Mouse (Mus musculus): Measurements from ENCODE around the gene Rasd1. TPM values are rescaled to one million over a fixed set of nuclear protein-coding genes. Genes with fewer than 3 reads are reported as not detected.
A peak's percentile ranks its signal among the peaks of the same experiment; 100 is the strongest.

Rasd1 gene
- polyA plus RNA-seq (2012; rRNA removed), result 2.2 and 2.5 TPM in 2 replicates

DNA sequence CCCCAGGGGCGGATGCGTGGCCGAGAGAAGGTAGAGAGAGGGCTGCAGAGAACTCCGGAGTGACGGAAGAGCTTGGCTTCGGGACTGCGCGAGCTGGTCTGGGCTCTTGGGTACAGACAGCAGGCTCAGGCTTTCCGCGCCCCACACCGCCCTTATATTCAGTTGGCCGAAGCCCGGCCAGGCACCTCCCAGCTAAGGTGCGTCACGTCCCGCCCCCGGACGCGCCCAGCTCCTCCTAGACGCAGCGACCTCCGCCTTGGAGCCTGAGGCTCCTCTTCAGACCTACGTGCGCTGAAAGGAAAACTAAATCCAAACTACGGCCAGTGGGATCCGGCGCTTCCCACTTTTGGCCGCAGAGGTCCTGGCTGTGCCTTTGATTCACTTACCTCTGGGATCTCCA is at the start of gene Rasd1:
Gene Rasd1, minus strand, starts transcription at position 127 of the 400 bp plus-strand sequence.
- no peak for DNase-seq (ENCODE audit: low read depth, low spot score)
- under 1% methylated on average over 28 of the region's 28 CpGs for WGBS

DNA sequence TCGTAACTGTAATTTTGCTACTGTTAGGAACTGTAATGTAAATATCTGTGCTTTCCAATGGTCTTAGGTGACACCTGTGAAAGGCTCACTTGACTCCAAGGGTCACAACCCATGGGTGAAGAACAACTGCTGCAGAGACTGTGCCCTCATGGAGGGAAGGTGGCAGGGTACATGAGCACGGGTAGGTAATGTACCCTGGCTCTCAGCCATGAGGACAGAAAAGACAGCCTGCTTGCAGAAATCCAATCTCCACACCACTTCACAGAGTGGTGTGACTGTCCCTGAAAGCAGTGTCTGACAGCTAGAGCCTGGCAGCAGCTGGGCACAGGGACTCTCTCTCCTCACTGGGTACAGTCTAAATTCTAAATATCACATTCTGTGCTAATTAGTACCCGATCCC is 46.8 kb upstream of the Rasd1 start:
- 72% methylated on average over 3 of the region's 3 CpGs for WGBS
- no peak for DNase-seq (ENCODE audit: low read depth, low spot score)

DNA sequence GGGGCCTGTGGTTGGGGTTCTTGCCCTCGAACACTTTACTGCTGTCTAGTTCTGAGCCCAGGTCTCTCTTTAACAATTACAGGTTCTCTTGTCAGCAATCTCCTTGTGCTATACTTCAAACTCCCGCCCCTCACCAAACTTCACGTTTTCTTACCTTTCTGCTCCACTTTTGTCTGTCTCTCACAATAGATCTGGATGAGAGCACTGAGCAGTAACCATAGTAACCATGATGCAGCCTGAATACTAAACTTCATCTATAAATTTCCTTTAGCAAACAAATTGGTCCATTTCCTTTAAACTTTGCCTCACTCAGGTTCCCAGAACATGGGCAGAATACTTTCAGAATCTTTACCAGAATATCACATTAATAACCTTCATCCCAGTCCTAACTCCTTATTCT is 44.7 kb upstream of the Rasd1 start:
- no peak for DNase-seq (ENCODE audit: low read depth, low spot score)
- 82% methylated on average over 3 of the region's 3 CpGs for WGBS

DNA sequence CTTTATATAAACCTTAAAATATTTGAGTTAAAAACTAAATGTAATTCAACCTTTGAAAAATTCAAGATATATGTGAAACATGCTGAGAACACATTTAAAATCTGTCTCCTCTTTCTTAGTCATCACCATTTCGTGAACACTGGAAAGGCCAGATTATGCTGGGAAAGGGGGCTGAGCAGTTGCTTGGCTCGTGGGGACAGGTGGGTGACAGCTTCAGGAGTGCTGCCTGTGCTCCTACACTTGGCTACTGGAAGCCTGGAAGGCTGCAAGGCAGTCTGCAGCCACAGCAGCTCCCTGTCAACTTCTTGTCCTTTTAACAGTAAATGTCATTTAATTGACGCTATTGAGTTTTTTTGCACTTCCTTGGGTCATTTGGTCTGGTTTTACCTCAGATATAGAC is 41.1 kb upstream of the Rasd1 start:
- DNase-seq (ENCODE audit: low read depth, low spot score), result no peak
- WGBS, result 69% methylated on average over 3 of the region's 3 CpGs

DNA sequence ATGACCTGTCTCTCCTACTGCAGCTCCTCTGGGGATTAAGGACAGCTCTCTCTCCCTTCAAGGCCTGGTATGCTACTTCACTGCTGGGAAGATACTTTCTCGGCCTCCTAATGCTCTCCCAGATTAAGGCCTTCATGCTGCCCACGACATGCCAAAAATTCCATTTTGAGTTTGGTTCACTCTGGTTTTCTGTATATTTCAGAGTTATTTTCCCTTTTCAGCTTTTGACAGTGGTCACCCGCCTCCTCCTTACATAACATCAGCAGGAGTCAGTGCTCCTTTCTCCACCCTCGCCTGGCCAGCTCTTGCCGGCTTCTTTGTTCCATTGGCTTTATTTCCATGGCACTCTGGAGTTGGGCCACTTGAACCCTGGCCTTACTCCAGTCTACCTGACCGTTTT is 40.0 kb upstream of the Rasd1 start:
- no peak for DNase-seq (ENCODE audit: low read depth, low spot score)
- WGBS, result 86% methylated on average over 6 of the region's 6 CpGs

DNA sequence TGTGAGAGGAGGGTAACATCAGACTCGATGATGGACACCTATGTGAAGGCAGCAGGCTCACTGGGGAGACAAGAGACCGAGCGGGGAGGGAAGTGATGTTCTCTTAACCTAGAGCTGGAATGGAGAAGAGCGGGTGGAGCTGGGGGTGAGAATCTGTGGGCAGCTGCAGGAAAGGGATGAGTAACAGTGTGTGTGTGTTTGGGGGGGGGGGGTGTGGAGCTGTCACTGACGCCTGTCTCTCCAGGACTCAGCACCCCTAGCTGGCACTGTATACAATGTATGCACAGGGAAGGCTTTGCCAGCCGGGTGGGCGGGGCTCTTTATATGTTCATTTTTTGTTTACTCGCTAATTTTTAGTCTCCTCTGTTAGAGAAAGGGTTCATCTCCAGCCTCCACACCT is 39.1 kb upstream of the Rasd1 start:
- 66% methylated on average over 8 of the region's 8 CpGs for WGBS
- no peak for DNase-seq (ENCODE audit: low read depth, low spot score)

DNA sequence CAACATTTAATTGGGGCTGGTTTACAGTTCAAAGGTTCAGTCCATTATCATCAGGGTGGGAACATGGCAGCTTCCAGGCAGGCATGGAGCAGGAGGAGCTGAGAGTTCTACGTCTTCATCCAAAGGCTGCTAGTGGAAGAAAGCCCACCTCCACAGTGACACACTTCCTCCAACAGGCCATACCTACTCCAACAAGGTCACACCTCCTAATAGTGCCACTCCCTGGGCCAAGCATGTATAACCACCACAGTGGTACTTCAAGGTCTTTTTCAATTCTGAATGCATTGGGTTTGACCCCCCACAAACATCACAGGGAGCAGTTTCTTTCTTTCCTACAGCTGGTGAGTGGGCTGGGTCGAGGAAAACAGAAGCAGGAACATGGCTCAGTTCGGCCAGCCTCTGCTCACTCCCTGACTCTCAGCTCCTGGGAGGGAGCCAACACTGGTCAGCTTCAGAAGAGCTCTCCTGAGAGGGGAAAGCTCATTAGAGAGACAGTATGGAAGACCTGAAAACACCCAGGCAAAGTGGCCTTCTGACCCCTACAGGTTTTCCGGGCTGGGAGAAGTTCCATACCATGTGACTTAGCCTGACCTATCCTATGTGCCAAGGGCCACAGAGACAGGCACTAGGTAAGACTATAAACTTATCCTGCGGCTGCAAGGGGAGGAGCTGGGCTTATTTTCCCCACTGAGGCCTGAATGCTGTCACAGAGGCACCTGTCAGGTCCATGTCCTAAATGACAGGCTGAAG is 36.7 kb upstream of the Rasd1 start:
- DNase-seq (ENCODE audit: low read depth, low spot score), result no peak
- 49% methylated on average over 5 of the region's 5 CpGs for WGBS

DNA sequence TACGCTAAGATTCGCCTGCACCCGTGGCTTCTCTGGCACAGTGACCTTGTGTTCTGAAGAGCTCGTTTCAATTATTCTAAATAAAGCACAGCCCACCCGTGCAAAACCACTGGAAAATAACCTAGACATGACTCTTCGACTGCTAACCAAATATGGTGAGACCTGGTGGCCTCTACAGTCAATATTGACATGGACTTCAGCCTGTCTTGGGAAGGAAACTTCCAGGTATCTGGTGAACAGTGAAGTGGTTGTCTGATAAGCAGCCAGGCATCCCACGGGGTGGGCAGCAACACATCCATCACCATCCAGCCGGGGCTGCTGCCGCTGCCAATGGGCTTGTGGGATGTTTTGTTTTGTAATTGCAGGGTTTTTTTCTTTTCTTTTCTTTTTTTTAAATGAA is 29.6 kb upstream of the Rasd1 start:
- 20% methylated on average over 9 of the region's 9 CpGs for WGBS
- no peak for DNase-seq (ENCODE audit: low read depth, low spot score)

DNA sequence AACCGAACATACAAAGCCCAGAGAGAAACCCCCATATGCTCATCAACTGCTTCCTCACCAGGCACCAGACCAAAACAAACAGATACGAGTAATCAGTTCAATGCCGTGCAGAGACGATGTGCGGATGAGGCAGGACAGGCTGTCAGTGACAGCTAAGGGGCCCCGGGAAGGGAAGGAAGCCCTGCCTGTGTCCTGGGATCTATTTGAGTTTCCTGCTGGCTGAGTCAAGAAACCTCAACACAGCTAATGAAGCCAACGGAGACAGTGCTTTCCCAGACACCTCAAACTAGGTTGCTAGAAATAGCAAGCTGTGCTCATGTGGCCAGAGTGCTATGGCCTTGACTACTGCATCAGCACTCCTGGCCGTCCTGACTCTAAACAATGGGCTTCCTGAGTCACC is 26.6 kb upstream of the Rasd1 start:
- 56% methylated on average over 8 of the region's 8 CpGs for WGBS

DNA sequence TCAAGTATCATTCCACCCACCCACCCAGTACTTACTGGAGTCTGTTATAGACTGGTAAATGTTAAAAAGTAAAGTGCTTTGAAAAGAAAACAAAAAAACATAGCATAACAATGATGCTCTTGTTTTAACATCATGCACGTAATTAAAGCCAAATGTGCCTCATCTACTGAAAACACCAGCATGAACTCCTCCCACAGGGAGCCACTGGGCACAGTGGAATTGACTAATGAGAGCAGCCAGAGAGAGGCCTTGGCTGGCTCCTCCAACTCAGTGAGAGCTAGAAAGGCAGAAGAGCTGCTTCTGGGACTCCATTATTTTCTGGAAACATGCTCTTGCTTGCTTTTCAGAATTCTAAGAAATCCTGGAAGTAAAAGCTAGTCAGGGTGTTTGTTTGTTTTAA is 24.7 kb upstream of the Rasd1 start:
- WGBS, result 67% methylated on average over 1 of the region's 1 CpGs
- DNase-seq (ENCODE audit: low read depth, low spot score), result no peak

More for the DNA sequence above, 26.6 kb upstream of the Rasd1 start:
- DNase-seq (ENCODE audit: low read depth, low spot score), result no peak

DNA sequence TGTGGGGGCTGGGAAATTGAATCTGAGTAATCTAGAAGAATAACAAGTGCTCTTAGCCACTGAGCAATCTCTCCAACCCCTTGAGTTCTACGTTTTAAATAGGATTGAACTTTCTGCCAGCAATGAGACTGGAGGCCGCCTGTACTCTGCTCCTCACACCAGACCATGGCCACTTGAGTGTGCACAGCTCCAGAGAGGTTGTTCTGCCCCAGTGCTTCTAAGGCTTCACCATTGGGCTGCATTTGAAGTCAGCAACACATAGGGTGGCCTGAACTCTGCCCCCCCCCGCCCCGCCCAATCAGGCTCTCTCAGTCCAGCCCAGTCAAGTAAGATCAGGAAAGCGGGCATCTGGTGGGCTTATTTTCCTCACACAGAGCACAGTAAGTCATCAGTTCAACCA is 13.1 kb upstream of the Rasd1 start:
- DNase-seq (ENCODE audit: low read depth, low spot score), result no peak
- 91% methylated on average over 5 of the region's 5 CpGs for WGBS

DNA sequence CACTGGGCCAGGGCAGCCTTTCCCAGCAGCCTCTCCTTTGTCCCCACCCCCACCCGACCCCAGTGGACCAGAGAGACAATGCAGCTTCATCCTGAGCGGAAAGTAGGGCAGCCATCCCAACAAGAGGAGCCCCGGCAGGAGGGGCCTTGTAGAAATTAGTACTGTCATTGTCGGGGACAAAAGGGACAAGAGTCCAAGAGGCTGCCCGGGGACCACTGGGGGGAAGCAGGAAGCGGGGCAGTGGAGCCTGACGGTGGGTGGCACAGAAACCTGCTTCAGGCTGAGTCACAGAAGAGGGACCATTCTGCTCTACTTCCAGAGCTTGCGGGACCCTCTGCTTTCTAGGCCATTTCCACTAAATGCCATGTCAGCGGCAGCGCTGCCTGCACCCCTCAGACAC is 10.5 kb upstream of the Rasd1 start:
- no peak for DNase-seq (ENCODE audit: low read depth, low spot score)
- 83% methylated on average over 10 of the region's 10 CpGs for WGBS

DNA sequence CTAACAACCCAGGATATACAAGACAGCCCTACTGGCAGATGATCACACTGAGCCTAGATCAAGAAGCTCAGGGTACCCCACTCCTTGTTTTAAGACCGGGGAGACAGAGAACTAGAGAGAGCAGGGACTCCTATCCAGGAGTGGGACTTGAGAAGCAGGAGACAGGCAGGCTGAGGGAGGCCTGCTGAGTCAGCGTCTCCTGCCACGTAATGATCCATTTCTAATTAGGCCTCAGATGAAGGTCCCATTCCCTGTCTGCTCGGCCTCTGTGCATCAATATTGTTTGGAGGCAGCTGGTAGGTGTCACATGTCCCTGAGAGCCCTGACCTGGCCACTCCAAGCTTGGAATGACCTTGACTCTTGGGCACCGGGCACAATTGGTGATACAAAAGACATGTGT is 8.6 kb upstream of the Rasd1 start:
- no peak for DNase-seq (ENCODE audit: low read depth, low spot score)
- 89% methylated on average over 5 of the region's 5 CpGs for WGBS

DNA sequence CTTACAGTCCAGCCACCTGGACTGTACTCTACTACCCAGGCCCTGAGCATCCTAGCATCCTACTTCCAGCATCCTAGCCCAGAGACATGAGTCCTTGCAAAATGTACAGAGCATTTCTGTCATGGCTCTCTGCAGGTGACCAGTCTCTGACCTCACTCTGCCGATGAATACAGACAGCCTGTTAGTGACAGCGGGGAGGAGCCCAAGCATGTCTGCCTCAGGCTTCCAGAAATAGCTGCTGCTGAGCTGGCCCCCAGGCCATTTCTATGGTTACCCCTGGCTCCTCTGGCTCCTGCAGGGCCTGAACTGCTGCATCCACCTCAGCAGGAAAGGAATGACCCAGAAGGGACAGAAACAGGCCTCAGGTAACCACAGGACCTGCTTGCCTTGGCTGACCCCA is 6.9 kb upstream of the Rasd1 start:
- DNase-seq (ENCODE audit: low read depth, low spot score), result no peak

DNA sequence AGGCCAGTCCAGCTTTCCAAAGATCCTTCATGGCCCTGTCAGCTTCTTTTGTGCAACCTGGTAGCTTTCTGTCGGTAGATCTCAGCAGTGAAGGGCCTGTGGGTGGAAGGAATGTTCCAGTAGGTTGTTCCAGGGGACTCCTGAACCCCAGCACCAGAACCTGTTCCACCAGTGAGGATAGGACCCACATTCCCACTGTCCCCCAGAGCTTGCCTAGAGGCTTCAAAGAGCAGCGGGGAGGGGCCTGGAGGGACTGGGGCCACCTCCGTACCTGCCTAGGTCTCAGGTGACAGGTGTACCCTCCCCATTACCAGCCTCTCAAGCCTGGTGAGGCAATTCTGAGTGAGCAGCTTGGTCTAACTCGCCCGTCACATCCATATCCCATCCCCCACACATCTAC is 6.0 kb upstream of the Rasd1 start:
- DNase-seq (ENCODE audit: low read depth, low spot score), result no peak
- 84% methylated on average over 5 of the region's 5 CpGs for WGBS

More for the DNA sequence above, 6.9 kb upstream of the Rasd1 start:
- WGBS, result 78% methylated on average over 2 of the region's 2 CpGs

DNA sequence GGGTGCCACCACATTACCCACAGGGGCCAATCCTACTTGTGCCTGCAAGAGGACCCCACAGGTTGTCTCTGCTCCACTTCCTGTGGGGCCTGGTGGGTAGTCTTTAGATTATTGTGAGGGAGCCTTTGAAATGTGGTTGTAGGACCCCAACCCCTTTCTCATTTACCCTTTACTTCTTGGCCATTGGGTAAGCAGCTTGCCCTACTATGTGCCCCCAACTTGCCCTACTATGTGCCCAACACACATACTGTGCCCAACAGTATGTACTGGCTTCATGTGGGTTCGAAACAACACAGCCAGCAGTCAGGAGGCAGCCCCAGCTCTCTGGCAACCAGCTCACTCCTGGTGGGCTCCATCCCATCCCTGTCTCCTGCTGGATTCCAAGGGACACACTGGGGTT is 3.0 kb upstream of the Rasd1 start:
- 94% methylated on average over 1 of the region's 1 CpGs for whole genome bisulfite sequencing
- no peak for DNase-seq (ENCODE audit: low read depth, low spot score)

DNA sequence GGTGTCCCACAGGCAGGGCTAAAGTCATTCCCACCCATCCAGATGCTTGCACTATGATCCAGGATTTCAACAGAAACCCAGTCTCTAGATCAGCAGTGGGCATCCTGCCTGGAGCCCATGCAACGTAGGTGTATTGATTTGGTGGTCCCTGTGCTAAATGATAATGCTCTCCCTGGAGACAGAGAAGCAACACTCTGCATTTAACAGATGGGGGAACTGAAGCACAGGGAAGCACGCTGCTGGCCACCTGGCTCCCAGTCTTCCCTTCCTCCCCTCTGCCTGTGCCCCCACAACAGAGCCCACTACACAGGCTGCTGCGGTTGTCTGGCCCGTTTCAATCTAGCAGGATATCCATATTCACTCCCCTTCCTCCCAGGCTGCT is 1.3 kb upstream of the Rasd1 start:
- DNase-seq (ENCODE audit: low read depth, low spot score), result no peak
- 30% methylated on average over 4 of the region's 4 CpGs for WGBS

DNA sequence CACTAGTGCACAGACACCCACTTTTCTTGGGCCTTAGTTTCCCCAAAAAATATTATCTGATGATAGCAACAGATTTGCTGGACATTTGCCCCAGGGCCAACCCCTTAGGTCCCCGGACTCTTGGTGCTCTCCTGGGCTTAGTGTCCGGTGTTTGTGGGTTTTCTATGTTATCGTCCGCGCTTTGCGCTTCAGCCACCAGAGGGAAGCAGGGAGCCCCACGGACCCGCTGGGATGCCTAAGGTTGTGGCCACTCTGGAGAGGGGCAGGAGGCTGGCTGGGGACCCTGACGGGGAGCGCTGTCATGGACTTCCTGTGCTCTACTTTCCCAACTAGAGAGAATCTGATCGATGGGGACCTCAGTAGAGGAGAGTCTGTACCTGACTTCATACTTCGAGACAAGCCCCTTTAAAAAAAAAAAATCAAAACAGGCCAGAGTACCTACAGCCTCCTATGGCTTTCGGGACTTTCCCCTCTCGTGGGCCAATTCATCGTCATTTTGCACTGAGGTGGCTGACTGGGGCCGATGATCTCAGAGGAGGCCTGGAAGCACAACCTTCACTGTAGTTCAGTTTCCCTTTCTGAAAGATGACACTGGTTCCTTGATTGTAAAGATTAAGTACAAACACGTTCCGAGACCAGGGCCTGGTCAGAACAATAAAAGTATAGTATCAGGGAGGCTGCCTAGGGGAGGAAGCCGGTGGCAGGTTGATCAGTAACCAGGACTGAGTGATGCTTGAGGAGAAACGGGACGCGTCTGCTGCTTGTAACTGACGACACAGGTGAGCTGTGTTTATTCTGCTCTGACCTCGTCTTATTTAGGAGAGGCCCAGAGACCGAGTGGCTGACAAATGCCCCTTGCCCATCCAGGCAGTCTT is 720 bp upstream of the Rasd1 start:
- DNase-seq (ENCODE audit: low read depth, low spot score), result peak; percentile 82
- 12% methylated on average over 25 of the region's 25 CpGs for WGBS

DNA sequence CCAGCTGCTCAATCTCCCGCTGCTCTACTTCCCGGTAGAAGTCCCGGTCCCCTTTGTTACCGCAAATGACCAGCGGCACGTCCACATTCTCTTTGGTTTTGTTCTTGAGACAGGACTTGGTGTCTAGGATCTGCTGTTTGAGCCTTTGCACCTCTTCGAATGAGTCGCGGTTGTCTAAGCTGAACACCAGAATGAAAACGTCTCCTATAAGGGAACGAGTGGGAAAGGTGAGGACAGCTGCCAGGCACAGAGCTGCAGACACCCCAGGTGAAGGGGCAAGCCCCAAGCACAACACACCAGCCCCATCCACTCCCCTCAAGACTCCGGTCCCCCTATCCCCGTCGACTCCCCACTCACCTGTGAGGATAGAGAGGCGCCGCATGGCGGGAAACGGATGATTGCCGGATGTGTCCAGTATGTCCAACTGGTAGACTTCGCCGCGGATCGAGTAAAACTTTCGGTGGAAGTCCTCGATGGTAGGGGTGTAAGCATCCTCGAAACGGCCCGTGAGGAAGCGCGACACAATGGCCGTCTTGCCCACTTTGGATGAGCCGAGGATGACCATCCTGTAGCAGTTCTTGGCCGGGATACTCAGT is 483 bp downstream of the Rasd1 start:
- DNase-seq (ENCODE audit: low read depth, low spot score), result no peak
- WGBS, result under 1% methylated on average over 33 of the region's 33 CpGs

DNA sequence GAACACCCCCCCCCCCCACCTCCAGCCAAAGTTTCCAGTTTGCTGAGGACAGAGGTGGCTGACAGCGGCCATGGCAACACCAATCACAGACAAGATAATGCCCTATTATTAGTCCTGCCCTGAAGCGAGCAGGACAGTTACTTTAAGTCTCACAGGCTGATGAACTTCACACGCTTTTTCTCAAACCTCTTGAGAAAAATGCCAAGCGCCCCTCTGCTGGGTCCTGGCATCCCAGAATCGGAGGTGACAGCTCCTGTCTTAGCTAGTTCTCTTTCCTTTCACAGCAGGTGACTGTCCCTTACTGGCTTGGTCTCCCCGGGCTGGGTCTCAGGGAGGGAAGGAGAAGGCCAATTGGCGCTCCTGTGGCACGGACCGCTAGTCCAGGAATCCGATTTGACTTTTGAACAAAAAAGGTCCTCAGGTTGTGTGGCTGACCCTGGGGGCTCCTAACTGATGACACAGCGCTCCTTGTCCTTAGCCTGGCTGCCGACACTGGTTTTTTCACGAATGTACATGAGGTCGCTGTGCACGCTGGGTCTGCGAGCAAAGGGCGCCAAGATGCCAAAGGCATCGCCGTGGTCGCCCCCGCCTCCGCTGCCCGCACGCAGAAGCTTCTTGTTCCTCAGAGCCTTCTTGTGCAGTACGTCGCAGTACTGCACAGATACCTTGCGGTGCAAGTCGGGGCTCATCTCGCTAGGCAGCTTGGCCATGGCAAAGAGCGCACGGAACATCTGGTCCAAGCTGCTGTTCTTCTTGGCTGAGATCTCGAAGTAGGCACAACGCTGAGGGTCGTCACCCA is 1.2 kb downstream of the Rasd1 start:
- DNase-seq (ENCODE audit: low read depth, low spot score), result no peak
- 8% methylated on average over 34 of the region's 34 CpGs for WGBS

All from large intestine, adult 2 months (tissue).